Mouse (Mus musculus): ENCODE results near the gene Tspan32. TPM values are rescaled to one million over a fixed set of nuclear protein-coding genes. Genes with fewer than 3 reads are reported as not detected.

The Tspan32 gene
- 139 to 151 TPM (median 148 TPM) in 4 replicates for total RNA-seq (2023)

GRCm38 (mm10) chr7:143004727-143005343, at the start of gene Tspan32:
Gene Tspan32 (plus strand): TSS chr7:143005046.

GRCm38 (mm10) chr7:142968809-142969511, 35.9 kb upstream of the Tspan32 start, which contains the start of gene Ascl2:
Gene Ascl2 (minus strand): TSS chr7:142969264.

DNA sequence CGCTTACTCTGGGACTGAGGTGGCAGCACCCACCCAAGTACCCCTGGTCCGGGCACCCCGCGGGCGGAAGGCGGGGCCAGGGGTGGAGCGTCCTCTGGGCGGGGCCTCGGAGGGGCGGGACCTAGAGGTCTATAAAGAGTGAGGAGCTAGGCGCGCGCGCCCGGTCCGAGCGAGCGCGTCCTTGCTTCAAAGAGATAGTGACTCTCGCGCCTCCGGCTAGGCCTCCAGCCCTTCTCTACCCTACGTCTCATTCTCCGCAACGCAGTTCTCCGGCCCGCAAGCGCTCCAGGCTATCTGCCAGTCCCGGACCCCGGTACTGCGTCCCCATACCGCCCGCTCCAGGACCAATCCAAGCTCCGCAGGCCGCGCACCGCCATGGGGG, 47.8 kb downstream of the Tspan32 start, which contains the start of gene Cd81:
Gene Cd81 (plus strand): TSS at position 114 of the 382 bp plus-strand sequence.

DNA sequence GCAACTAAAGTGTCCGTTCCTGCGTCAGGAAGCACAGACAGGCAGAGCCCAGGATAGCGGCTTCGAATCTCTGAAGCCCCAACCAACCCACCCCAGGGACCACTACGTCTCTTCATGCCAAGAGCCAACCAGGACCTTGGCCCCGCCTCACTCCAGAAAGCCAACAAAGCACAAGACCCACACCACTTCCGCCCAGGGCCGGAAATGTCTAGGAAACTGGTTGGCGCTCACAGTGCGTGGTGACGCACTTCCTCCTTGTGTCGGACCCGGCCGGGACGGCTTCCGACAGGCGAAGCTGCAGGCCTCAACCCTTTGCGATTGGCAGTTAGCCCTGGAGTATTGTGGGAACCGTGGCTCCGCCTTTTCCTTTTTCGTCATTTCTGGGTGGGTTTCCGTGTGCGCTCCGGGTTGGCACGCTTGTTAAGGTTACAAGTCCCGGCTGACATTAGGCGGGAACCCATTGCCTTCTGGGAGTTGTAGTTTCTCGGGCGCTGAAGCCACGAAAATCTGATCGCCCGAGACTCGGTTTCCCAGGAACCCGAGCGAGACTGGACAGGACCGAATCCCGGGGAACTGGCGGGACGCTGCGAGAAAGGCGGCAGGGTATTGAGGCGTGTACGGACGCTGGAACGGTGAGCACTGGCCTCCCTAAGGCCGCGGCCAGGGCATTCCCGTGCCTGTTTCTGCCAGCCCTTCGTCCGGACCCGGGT, 64.2 kb downstream of the Tspan32 start, which contains the start of gene Tssc4:
Gene Tssc4 (plus strand): TSS at position 368 of the 710 bp plus-strand sequence.

Other genes starting within 250 kb of the Tspan32 start
- not detected in 4 replicates for gene Th, start 73.9 kb upstream of the Tspan32 start, total RNA-seq (2023)
- gene Ascl2, start 35.8 kb upstream of the Tspan32 start, total RNA-seq (2023): not detected in 4 replicates
- gene Cd81, start 47.7 kb downstream of the Tspan32 start, total RNA-seq (2023): 212 to 228 TPM (median 220 TPM) in 4 replicates
- 20.2 to 23.2 TPM (median 22.1 TPM) in 4 replicates for gene Tssc4, start 64.2 kb downstream of the Tspan32 start, total RNA-seq (2023)
- gene Trpm5, start 89.6 kb downstream of the Tspan32 start, total RNA-seq (2023): 1.5 to 3.3 TPM (median 2.1 TPM) in 4 replicates
- not detected in 4 replicates for gene Kcnq1, start 101.3 kb downstream of the Tspan32 start, total RNA-seq (2023)